Mouse (Mus musculus): Measurements from ENCODE around the gene Aga. TPM values are rescaled to one million over a fixed set of nuclear protein-coding genes. Genes with fewer than 3 reads are reported as not detected.

The Aga gene
- polyA plus RNA-seq, 1 experiment from 2014 or later = 17.1 TPM

Other genes with a start within 250 kb of the Aga start
- 3.6 and 4.6 TPM in 2 replicates for gene Neil3, start 127.3 kb downstream of the Aga start, polyA plus RNA-seq (2014; fragmentation: Nextera tagmentation; extraction: Ambion mirVana)